Mouse (Mus musculus) megakaryocyte, embryonic 14.5 days (primary cell): ENCODE data around the gene Tpra1. TPM values are rescaled to one million over a fixed set of nuclear protein-coding genes. Genes with fewer than 3 reads are reported as not detected.

Experiments
- H3K27me3 ChIP-seq: replicated peaks from 2 replicates; pipeline ENCODE3; 2012; ENCODE audit warnings: inconsistent platforms
- H3K36me3 ChIP-seq: replicated peaks from 2 replicates; pipeline ENCODE3; 2012; ENCODE audit warnings: low read length, inconsistent platforms, mixed read lengths
- H3K4me1 ChIP-seq: 2 replicates; pipeline ENCODE4 v1.6.1; 2012; ENCODE audit warnings: inconsistent platforms
- H3K4me3 ChIP-seq: replicated peaks from 2 replicates; pipeline ENCODE3; 2012; ENCODE audit warnings: moderate library complexity, mild to moderate bottlenecking, inconsistent platforms
- H3K9me3 ChIP-seq: 2 replicates; pipeline ENCODE4 v1.6.1; 2012; ENCODE audit warnings: inconsistent platforms
- FLI1 ChIP-seq: IDR thresholded peaks from 2 replicates; pipeline ENCODE4 v1.6.1; 2012; ENCODE audit warnings: low read length, inconsistent platforms, mixed read lengths
- GATA1 ChIP-seq: IDR thresholded peaks from 3 replicates; pipeline ENCODE4 v1.6.1; 2012; ENCODE audit warnings: mixed read lengths, low read length, inconsistent platforms, borderline replicate concordance
- polyA plus RNA-seq: library from polyadenylated mRNA; stranded (reverse); fragments of >175 nt; gene quantifications from 2 replicates; pipeline ENCODE4 v1.2.3, GENCODE M21; 2012; ENCODE audit warnings: low replicate concordance; ENCODE audit not compliant: insufficient read depth

Tpra1 gene
- polyA plus RNA-seq, 1 experiment, result 102 TPM

DNA sequence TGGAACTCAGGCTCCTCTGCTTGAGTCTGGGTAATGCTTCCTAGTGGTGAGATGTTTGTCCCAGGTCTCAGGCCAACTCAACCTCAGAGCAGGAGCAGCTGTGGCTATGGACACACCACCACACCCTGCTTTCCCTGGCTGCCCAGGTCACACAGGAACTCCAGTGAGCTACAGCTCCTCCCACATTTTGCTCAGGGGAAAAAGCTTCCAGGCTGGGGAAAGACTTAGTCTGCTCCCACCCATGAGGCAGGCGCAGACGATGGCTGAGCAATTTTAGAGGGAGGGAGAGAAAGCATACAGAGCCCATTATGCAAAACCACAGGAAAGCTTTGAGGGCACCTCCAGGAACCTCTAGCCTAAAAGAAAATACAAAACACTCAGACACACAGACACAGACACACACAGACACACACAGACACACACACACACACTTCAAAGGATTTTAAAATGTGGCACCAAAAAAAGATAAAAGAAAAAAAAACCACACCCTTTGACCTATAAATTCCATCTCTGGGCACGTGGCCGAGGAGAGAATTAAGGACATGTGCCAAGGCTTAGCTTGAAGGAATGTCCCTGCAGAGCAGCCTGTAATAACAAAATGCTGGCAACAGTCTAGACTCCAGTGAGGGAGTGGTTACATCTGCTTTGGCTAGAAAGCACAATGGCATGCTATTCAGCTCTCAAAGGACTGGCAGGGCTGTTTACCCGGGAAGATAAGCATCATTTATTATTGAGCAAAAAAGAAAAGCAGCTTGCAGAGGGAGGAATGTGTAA lies 22.6 kb downstream of the Tpra1 start:
- no peaks in the 10 kb centered on the region for H3K36me3 ChIP-seq
- no peak overlapping the region for H3K4me3 ChIP-seq
- peaks cover 32% of the 10 kb centered on the region for H3K27me3 ChIP-seq
- no peaks in the 10 kb centered on the region for H3K9me3 ChIP-seq
- peaks cover 59% of the 10 kb centered on the region for H3K4me1 ChIP-seq
- TF ChIP-seq GATA1 (no peak), FLI1 (no peak)

DNA sequence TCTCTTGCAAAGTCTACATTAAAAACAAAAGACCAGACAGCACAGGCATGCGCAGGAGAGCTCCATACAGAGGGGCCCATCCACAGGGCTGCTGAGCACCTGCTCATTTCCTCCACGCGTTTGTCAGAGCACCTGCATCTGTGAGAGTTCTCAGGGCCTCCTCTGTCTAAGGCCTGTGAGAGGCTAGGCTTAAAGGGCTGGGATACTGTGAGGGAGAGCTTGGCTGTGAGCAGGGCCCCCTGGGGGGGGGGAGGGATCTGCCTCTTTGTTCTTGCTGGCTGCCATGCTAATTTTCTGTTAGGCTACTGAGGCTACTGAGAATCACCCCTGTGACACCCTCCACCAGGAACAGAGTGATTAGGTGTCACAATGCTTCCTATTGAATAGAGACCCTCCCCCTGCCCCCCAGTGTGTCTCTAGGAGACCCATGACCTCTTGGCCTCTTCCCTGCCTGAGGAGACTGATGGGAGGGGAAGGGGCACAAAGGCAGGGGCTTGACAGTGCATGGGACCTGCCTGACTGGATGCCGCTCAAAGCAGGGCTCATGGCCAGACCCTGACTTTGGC lies 23.7 kb downstream of the Tpra1 start:
- H3K4me1 ChIP-seq, result peaks cover 54% of the 10 kb centered on the region
- no peaks in the 10 kb centered on the region for H3K36me3 ChIP-seq
- no peak for TF ChIP-seq FLI1
- no peak for TF ChIP-seq GATA1
- H3K9me3 ChIP-seq, result no peaks in the 10 kb centered on the region
- peaks cover 41% of the 10 kb centered on the region for H3K27me3 ChIP-seq
- peak overlapping the region; percentile 35 for H3K4me3 ChIP-seq

DNA sequence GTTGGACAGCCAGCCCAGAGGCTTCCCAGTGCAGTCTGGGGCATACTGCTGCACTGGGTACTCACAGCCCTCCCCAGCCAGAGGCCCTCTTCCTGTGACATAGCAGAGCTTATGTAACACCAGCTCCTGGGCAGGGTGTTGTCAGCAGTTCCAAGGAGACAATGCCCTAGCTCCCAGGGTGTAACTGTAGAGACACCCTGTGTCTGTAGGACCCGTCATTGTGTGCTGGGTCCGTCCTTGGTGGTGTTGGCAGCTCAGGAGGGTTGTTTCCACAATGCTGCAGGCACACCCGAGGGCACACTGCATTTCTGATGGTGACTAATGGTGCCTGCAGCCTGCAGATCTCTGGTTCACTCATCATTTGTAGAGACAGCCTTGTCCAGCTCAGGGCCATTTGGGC lies 24.8 kb downstream of the Tpra1 start:
- Histone ChIP-seq H3K36me3 (no peaks in the 10 kb centered on the region), H3K9me3 (no peaks in the 10 kb centered on the region), H3K4me1 (peaks cover 50% of the 10 kb centered on the region), H3K27me3 (peaks cover 47% of the 10 kb centered on the region), H3K4me3 (peak overlapping the region; percentile 86)
- no peak for TF ChIP-seq FLI1
- TF ChIP-seq GATA1, result no peak

DNA sequence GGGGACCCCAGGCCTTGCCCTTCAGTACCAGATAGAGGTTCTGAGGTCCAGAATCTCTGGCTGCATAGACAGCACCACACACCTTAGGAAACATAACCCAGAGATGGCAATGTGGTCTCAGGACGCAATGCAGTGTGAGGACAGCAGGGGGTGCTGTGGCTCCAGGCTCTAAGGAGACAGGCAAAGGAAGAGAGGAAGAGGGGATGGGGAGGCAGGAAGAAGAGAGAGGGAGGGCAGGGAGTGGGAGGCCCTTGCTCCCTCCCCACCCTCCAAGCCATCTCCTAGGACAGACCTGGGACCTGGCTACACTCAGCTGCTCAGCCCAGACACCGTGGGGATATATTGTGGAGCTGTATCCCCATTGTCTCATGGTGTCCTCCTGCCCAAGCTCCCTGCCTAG lies 25.5 kb downstream of the Tpra1 start:
- peaks cover 51% of the 10 kb centered on the region for H3K27me3 ChIP-seq

DNA sequence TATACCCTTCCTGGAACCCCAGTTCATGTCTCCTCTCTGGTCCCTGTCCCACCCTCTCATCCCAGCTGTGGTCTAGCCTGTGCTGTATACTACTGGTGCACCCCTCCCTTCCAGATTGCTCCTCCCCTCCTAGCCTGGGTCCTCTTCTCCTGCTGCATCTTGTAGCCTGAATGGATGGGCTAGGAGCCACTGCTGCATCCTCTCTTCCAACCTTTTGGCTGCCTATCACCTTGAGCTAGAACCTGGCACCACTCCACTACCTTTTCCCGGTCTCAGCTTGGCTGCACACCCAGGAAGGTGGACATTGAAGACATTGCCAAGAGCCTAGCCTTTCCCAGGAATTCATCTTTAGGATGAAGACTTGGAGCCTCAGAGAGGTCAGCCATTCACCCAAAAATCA lies 26.0 kb downstream of the Tpra1 start:
- no peaks in the 10 kb centered on the region for H3K9me3 ChIP-seq
- no peak overlapping the region for H3K4me3 ChIP-seq
- H3K36me3 ChIP-seq, result no peaks in the 10 kb centered on the region
- peaks cover 50% of the 10 kb centered on the region for H3K4me1 ChIP-seq
- H3K27me3 ChIP-seq, result peaks cover 53% of the 10 kb centered on the region
- TF ChIP-seq GATA1, result no peak
- TF ChIP-seq FLI1, result no peak

More for the DNA sequence above, 25.5 kb downstream of the Tpra1 start:
- Histone ChIP-seq H3K4me1 (peaks cover 50% of the 10 kb centered on the region), H3K9me3 (no peaks in the 10 kb centered on the region), H3K36me3 (no peaks in the 10 kb centered on the region), H3K4me3 (peak overlapping the region; percentile 69)
- no peak for TF ChIP-seq FLI1

DNA sequence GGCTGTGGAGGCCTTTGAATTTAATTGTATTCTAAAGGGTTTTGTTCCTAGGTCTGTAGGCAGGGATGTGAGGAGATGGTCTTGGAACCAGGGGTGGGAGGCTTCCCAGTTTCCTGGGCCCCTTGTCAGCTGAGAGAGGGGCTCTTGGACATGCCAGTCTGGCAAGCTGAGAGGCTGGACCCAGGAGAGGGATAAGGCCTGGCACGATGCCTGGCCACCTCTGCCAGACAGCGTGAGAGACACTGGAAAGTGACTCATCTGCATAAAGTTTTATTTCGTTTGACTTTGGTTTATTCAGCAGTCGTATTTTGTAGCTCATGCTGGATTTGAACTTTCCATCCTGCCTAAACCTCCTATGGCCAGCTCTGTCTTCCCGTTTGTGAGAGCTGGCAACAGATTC lies 26.5 kb downstream of the Tpra1 start:
- no peak overlapping the region for H3K4me3 ChIP-seq
- TF ChIP-seq GATA1, result no peak
- no peak for TF ChIP-seq FLI1

DNA sequence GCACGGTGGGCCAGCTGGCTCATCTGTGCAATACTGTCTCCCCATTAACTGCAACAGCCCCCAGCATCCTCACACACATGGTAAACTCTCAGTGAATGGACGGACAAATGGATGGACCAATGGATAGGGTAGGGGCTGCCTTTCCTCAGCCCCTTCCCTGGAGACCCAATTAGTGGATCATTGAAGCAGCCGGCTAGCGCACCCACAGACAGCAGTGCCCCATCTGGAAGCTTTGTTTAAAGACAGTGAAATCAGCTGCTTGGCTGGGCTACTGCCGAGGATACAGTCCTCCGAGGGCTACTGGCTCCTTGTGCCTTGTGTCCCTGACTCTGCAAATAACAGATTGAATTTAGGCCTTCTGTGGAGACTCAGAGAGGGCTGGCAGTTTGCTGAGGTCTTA lies 27.4 kb downstream of the Tpra1 start:
- H3K27me3 ChIP-seq, result peaks cover 65% of the 10 kb centered on the region
- H3K4me3 ChIP-seq, result no peak overlapping the region
- H3K36me3 ChIP-seq, result no peaks in the 10 kb centered on the region
- TF ChIP-seq FLI1, result no peak
- H3K4me1 ChIP-seq, result peaks cover 43% of the 10 kb centered on the region
- H3K9me3 ChIP-seq, result no peaks in the 10 kb centered on the region

More for the DNA sequence above, 26.5 kb downstream of the Tpra1 start:
- H3K36me3 ChIP-seq, result no peaks in the 10 kb centered on the region
- H3K4me1 ChIP-seq, result peaks cover 50% of the 10 kb centered on the region
- H3K27me3 ChIP-seq, result peaks cover 58% of the 10 kb centered on the region
- no peaks in the 10 kb centered on the region for H3K9me3 ChIP-seq

DNA sequence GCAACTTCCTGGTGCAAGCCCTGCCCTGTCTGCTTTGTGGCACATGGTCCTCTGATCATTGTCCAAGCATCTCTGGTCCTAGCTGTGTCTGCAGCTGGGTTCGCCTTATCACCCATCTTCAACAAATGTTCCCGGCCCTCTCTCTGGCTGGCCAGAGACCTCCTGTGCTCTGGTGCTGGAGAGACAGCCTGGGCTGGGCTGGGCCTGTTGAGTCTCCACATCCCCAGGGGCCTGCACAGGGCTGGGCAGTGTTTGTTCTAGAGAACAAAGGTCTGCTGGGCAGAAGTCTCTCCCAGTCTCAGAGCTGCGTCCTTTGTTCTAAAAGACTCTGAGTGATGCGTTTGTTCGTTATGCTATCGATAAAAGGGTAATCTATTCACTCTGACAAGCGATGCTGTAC lies 28.0 kb downstream of the Tpra1 start:
- TF ChIP-seq GATA1 (no peak), FLI1 (no peak)
- H3K4me3 ChIP-seq, result no peak overlapping the region
- H3K36me3 ChIP-seq, result no peaks in the 10 kb centered on the region
- peaks cover 70% of the 10 kb centered on the region for H3K27me3 ChIP-seq
- peaks cover 41% of the 10 kb centered on the region for H3K4me1 ChIP-seq
- no peaks in the 10 kb centered on the region for H3K9me3 ChIP-seq

DNA sequence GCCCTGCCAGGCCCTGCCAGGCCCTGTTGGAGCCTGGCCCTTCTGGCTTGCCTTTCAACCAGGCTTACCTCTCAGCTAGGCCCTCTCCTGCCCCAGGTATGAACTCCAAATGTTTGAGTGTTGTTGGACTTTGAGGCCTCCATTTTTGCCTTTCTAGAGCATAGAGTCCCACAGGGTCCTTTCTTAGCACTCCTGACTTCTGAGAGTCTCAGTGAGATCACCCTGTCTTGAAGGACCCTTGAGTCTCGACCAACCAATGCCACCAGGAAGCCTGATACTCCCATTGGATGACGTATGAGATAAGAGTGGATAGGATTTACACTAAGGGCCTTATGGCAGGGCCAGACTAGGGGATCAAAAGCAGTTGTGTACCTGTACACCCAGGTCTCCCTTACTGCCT lies 29.4 kb downstream of the Tpra1 start:
- H3K36me3 ChIP-seq, result no peaks in the 10 kb centered on the region
- H3K4me3 ChIP-seq, result no peak overlapping the region
- H3K9me3 ChIP-seq, result no peaks in the 10 kb centered on the region
- H3K27me3 ChIP-seq, result peaks cover 82% of the 10 kb centered on the region
- no peak for TF ChIP-seq FLI1
- H3K4me1 ChIP-seq, result peaks cover 28% of the 10 kb centered on the region

DNA sequence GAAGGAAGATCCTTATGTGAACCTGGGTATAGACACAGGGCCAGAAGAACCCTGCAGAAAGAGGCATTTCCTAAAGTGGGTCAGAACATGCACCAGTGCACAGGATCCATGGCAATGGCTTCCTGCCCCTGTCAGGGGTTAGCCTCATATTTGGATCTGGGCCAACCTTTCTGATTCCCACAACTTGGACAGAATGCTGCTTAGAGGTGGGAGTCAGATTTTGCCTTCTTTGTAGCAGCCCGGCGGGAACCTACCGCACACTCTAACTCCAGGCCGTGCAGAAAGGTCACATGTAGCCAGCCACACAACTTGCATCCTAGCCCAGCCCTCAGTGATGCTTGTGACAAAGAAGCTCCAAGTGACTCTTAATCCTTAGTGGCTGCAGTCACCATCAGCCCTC lies 32.1 kb downstream of the Tpra1 start:
- no peaks in the 10 kb centered on the region for H3K36me3 ChIP-seq
- H3K27me3 ChIP-seq, result peaks cover 97% of the 10 kb centered on the region
- H3K4me3 ChIP-seq, result no peak overlapping the region
- peaks cover 21% of the 10 kb centered on the region for H3K4me1 ChIP-seq
- no peaks in the 10 kb centered on the region for H3K9me3 ChIP-seq
- no peak for TF ChIP-seq FLI1
- TF ChIP-seq GATA1, result no peak
